Mouse (Mus musculus) frontal cortex, postnatal 25 days (tissue): ENCODE data around the gene Maco1.

Experiments used
- DNase-seq, 2 experiments: peaks; one replicate each; pipeline ENCODE4 v3.0.0; 2022; ENCODE audit warnings: low spot score in 2 of 2

The Maco1 gene

GRCm38 (mm10) chr4:134853259-134853636 is at the start of gene Maco1:
Maco1 (minus strand) TSS chr4:134853345.
- peak; percentile 100 for DNase-seq

- DNase-seq, result no peak
Observed at GRCm38 (mm10) chr4:134901126-134901525, 48.0 kb upstream of the Maco1 start.

- DNase-seq, result no peak
Observed at GRCm38 (mm10) chr4:134897256-134897655, 44.1 kb upstream of the Maco1 start.

GRCm38 (mm10) chr4:134892096-134892495 is 39.0 kb upstream of the Maco1 start:
- peak; percentile 44 to 46 for DNase-seq

GRCm38 (mm10) chr4:134884364-134884763 is 31.2 kb upstream of the Maco1 start:
- DNase-seq, result no peak

- DNase-seq, result no peak
Observed at GRCm38 (mm10) chr4:134883808-134884207, 30.7 kb upstream of the Maco1 start.

- no peak for DNase-seq
Observed at GRCm38 (mm10) chr4:134883266-134883665, 30.1 kb upstream of the Maco1 start.

- DNase-seq, result no peak
Observed at GRCm38 (mm10) chr4:134880041-134880440, 26.9 kb upstream of the Maco1 start.

GRCm38 (mm10) chr4:134879410-134879981 is 26.4 kb upstream of the Maco1 start:
- peak; percentile 50 to 52 for DNase-seq

- DNase-seq, result no peak
Observed at GRCm38 (mm10) chr4:134876171-134876570, 23.0 kb upstream of the Maco1 start.

GRCm38 (mm10) chr4:134871950-134872349 is 18.8 kb upstream of the Maco1 start:
- no peak for DNase-seq

- DNase-seq, result no peak
Observed at GRCm38 (mm10) chr4:134871477-134871876, 18.3 kb upstream of the Maco1 start.

- DNase-seq, result no peak
Observed at GRCm38 (mm10) chr4:134869815-134870375, 16.8 kb upstream of the Maco1 start.

GRCm38 (mm10) chr4:134869068-134869730 is 16.1 kb upstream of the Maco1 start:
- no peak for DNase-seq

GRCm38 (mm10) chr4:134868490-134868889 is 15.3 kb upstream of the Maco1 start:
- DNase-seq, result no peak

- no peak for DNase-seq
Observed at GRCm38 (mm10) chr4:134868065-134868464, 14.9 kb upstream of the Maco1 start.

- no peak for DNase-seq
Observed at GRCm38 (mm10) chr4:134867661-134868060, 14.5 kb upstream of the Maco1 start.

- no peak for DNase-seq
Observed at GRCm38 (mm10) chr4:134867213-134867612, 14.1 kb upstream of the Maco1 start.

- DNase-seq, result no peak
Observed at GRCm38 (mm10) chr4:134865789-134866188, 12.6 kb upstream of the Maco1 start.

- no peak for DNase-seq
Observed at GRCm38 (mm10) chr4:134865340-134865739, 12.2 kb upstream of the Maco1 start.

- DNase-seq, result no peak
Observed at GRCm38 (mm10) chr4:134863937-134864729, 11.0 kb upstream of the Maco1 start, which contains the start of gene Rhd. Rhd (plus strand) TSS chr4:134864536.

- no peak for DNase-seq
Observed at GRCm38 (mm10) chr4:134862996-134863395, 9.9 kb upstream of the Maco1 start.
